Mouse (Mus musculus): Measurements from ENCODE around the gene Fmo3.

Fmo3 gene

DNA sequence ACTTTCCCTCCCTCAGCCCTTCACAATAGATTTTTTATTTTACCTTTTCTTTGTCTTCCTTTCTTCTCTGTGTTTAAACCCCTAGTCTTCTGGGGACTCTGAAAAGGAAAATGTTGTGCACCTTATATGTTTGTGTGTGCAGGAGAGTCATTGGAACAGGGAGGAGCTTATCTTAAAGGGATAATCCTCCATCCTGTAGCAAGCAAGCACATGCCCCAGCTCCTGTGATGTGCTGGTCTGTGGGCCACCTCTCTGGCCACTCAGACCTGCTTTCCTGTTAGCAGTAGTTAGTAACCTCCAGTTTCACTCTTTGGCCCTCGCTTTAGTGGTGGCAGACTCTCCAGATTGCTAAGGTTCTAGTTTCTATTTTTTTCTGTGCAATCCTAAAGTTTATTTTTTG is at the start of gene Fmo3:
Gene Fmo3, minus strand, starts transcription at position 101 of the 400 bp plus-strand sequence.
- no peak for DNase-seq (ENCODE audit: low spot score)

GRCm38 (mm10) chr1:163023075-163023474 is 38.7 kb upstream of the Fmo3 start:
- DNase-seq (ENCODE audit: low spot score) = no peak

DNA sequence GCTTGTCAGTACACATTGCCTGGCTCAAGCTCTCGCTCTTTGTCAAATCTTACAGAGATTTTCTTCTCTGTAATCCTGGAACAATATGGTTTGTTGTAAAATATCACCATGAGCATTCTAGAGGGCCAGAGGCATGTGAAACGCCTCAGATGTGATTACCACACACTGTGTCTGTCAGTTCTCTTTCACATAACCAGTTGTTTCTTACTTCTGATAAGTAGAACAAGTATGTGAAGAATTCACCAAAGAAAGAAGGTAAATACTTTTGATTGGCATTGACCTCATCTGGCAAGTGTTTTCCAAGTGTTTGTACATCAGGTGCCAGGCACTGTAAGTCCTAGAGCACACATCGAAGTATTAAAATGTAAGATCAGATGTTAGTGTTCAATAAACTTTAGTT is 24.9 kb upstream of the Fmo3 start:
- no peak for DNase-seq (ENCODE audit: low spot score)

DNA sequence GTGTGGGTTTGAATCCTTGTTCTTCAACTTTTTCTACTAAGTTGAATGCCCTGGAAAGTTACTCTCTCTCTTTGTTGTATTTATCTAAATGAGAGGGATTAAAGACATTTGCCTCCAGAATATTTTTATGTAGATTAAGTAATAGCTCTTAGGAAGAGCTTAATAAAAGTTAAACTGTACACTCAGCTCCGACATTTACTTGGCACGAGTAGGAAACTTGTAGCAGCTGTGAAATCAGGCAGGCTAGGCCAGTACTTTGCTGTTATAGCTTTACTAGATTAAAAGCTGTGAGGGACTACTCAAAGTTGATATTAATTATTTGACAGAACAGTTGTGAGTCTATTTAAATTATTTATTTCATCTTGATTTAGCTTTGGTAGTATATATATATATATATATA is 19.2 kb upstream of the Fmo3 start:
- DNase-seq (ENCODE audit: low spot score) = no peak

DNA sequence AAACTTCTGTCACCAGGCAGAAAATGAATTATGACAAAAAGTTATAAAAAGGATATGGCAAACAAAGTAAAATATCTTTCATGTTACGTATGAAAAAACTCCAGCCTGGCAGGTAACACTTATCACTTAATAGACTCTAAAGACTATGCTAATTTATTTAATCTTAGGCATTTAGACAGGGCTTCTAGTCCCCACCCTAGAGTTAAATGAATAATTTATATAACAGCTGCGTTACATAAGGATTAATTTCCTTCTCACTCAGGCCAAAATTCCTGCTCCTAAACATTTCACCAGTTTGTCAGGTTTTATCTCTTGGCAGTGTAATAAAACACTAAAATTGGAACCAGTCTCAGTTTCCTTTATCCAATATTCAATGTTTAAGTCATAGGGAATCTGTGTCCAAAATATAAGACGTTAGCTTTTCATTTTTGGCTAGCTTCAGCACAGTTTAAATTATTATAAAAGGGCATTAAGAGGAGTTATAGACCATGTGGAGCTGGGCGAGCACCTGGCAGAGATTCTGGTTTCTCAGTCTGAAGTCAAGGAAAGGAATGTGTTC is 17.0 kb upstream of the Fmo3 start:
- no peak for DNase-seq (ENCODE audit: low spot score)

GRCm38 (mm10) chr1:162987546-162987945 is 3.2 kb upstream of the Fmo3 start:
- no peak for DNase-seq (ENCODE audit: low spot score)

- no peak for DNase-seq (ENCODE audit: low spot score)
These were observed 2.4 kb upstream of the Fmo3 start for GRCm38 (mm10) chr1:162986777-162987176.

- no peak for DNase-seq (ENCODE audit: low spot score)
These were observed 1.9 kb upstream of the Fmo3 start for GRCm38 (mm10) chr1:162986121-162986748.

GRCm38 (mm10) chr1:162963556-162963955 is 20.8 kb downstream of the Fmo3 start:
- DNase-seq (ENCODE audit: low spot score) = no peak

DNA sequence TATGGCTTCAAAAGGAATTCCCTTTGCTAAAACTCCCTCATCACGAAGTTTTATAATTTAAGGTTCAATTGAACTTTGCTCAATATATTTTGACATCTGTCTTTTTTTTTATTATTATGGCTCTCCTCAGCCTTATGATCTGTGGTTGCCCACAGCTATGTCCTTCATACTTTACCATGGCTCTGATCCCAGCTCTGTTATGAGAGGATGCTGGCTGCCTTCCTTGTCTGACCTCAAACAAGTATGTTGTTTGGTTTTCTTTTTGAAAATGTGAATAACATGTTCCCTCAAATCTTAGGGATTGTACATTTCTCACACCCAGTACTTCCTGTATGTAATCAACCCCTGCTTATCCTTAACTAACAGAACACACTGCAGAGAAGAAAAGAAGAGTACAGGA is 26.9 kb downstream of the Fmo3 start:
- DNase-seq (ENCODE audit: low spot score) = no peak

DNA sequence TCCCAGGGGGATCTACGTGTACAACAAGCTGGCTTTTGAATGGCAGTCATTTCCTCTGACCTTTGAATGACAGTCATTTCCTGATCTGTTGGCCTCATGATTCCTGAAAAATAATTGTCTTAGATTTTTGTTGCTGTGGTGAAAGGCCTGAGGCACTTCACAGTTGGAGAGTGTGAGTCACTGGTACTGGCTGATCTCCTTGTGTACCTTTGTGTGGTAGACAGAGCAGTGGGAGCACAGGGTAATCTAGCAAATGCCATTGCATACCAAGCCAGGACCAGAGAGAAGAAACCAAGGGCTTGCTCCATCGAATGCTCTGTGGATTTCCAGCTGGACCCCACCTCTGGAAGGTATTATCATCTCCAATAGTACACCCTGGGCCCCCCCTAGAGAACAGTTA is 31.2 kb downstream of the Fmo3 start:
- DNase-seq (ENCODE audit: low spot score) = no peak

- no peak for DNase-seq (ENCODE audit: low spot score)
These were observed 34.6 kb downstream of the Fmo3 start for GRCm38 (mm10) chr1:162949763-162950162.

- DNase-seq (ENCODE audit: low spot score) = no peak
These were observed 36.4 kb downstream of the Fmo3 start for GRCm38 (mm10) chr1:162947934-162948333.

GRCm38 (mm10) chr1:162946837-162947558 is 37.3 kb downstream of the Fmo3 start:
- no peak for DNase-seq (ENCODE audit: low spot score)

GRCm38 (mm10) chr1:162943700-162944099 is 40.6 kb downstream of the Fmo3 start:
- DNase-seq (ENCODE audit: low spot score) = no peak

- DNase-seq (ENCODE audit: low spot score) = no peak
These were observed 45.5 kb downstream of the Fmo3 start for GRCm38 (mm10) chr1:162938696-162939351.

DNA sequence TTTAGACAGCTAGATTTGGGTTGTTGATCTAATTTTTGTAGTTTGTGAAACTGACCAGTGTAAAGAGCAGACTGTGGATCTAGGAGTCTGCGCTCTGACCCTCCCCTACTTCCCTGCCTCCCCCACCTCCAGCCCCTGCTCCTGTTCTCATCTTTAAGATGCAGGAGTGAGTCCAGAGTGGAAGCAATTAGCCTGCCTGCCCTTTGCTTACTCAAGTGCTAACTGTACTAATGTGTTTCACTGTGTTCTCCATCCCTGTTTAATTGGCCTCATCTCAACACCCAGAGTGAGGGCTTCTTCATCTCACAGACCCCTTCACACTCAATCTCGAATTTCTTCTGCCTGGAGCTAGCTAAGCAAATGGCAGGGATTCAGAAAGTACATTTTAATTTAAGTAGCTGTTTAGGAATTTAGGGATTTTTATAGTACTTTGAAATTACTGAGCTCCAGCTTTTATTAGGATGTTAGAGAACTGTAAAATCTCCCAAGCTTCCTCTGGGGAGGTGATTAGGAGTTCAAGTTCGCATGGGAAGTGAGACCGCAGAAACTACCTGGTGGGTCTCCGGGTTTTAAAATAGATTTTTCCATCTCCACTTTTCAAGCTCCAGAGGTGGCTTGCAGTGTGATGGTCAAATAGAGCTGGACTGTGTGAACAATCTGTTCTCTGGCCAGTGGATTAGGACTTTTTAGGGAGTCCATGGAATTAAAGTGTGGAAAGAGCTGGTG is 46.2 kb downstream of the Fmo3 start:
- no peak for DNase-seq (ENCODE audit: low spot score)

- DNase-seq (ENCODE audit: low spot score) = no peak
These were observed 46.9 kb downstream of the Fmo3 start, which contains the start of gene Fmo6 for GRCm38 (mm10) chr1:162937415-162937814. Fmo6 (minus strand) TSS chr1:162937515.

DNA sequence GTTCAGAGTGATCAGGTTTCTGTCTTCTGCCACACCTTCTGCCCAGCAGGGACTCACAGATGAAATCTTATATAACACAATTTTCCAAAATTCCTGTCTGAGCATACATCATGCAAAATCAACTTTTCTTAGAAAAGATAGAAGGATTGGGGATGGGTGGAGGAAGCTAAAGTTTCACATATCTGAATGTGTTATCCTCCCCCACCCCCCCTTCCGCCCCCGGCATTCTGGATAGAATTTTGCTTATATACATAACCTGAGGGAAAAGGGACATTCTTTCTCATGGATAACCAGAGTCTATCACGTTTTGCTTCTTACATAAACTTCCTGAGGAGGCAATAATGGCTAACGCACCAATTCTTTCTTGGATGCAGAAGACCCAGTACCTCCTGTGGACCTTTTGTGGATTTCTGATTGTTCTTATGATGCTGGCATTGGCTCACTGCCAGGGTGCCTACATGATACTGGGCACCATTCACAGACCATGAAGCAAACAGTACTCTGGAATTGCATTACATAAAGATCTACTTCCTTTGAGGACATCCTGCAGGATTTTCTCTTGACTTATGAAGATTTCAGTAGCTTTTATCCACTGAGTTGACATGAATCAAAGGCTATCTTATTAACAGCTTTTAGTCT is 49.8 kb downstream of the Fmo3 start:
- DNase-seq (ENCODE audit: low spot score) = no peak

- DNase-seq (ENCODE audit: low spot score) = no peak
These were observed 51.9 kb downstream of the Fmo3 start for GRCm38 (mm10) chr1:162932386-162932785.

- DNase-seq (ENCODE audit: low spot score) = no peak
These were observed 52.4 kb downstream of the Fmo3 start for GRCm38 (mm10) chr1:162931880-162932279.
